Mouse (Mus musculus) erythroblast, embryonic 14.5 days (primary cell): ENCODE results near the gene Npepps.

Source experiments
- GATA1 ChIP-seq: IDR thresholded peaks from 2 replicates; pipeline ENCODE4 v1.6.1; 2012; ENCODE audit warnings: low read length, inconsistent platforms, mixed read lengths
- TAL1 ChIP-seq: IDR thresholded peaks from 3 replicates; pipeline ENCODE4 v1.6.1; 2012; ENCODE audit warnings: low read length, inconsistent platforms, mixed read lengths

DNA sequence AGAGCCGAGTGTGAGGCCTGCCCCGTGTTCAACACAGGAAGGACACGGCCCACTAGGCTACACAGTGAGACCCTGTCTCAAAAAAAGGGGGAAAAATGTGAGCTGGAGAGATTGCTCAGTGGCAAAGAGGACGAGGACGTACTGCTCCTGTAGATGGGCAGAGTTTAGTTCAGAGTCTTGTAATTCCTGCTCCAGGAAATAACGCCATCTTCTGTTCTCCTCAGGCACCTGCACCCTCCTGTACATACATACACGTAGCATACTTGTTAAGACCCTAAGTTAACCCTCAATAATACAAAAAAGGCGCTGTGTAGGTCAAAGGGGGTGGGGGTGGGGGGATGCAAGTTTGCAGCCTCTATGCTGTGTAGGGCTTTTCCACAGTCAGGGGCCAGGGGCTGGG lies 83.4 kb downstream of the Npepps start:
- TF ChIP-seq GATA1, result no peak
- TF ChIP-seq TAL1, result no peak
